Mouse (Mus musculus) C2C12 (cell line): ENCODE measurements around the gene Gm17949.

Source experiments
- CEBPB ChIP-seq: IDR thresholded peaks from one replicate; pipeline ENCODE4 v1.6.1; 2011; ENCODE audit warnings: low read depth, mild to moderate bottlenecking, control low read depth, moderate library complexity
- CTCF ChIP-seq: IDR thresholded peaks from one replicate; pipeline ENCODE4 v1.5.1; 2011; ENCODE audit not compliant: control insufficient read depth, insufficient read depth, insufficient read length
- MAX ChIP-seq: IDR thresholded peaks from one replicate; pipeline ENCODE4 v1.6.1; 2011; ENCODE audit warnings: mild to moderate bottlenecking, control low read depth
- MYOG ChIP-seq: IDR thresholded peaks from one replicate; pipeline ENCODE4 v1.6.1; 2011; ENCODE audit not compliant: control insufficient read depth, insufficient read length; ENCODE audit errors: extremely low read depth
- USF1 ChIP-seq: IDR thresholded peaks from one replicate; pipeline ENCODE4 v1.6.1; 2011; ENCODE audit warnings: low read depth, mild to moderate bottlenecking, control low read depth, moderate library complexity

DNA sequence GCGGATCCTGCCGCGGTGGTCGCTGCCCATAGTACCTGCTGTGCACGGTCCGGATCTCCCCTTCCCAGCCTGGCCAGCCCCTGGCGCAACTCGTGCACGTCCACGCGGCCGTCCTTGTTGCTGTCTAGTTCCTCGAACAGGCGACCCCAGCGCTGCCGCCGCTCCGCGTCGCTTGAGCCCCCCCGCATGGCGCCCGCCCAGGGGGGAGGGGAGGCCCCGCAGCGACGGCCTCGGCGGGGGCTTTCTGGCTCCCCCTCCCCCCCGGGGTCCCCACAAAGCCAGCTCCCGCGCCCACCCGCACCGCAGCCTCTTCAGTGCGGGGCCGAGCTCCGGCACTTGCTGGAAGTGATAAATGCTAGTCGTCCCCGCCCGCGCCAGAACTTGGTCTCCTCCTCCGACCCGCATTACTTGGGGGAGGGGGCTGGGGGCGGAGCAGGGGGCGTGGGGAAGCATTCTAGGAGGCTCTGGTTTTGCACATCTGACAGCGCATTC lies 48.3 kb downstream of the Gm17949 start, which contains the start of gene Slc25a23:
- TF ChIP-seq CTCF = no peak
- no peak for TF ChIP-seq USF1
- no peak for TF ChIP-seq CEBPB
- no peak for TF ChIP-seq MYOG
- no peak for TF ChIP-seq MAX
